Mouse (Mus musculus) limb, embryonic 14.5 days (tissue): ENCODE data around the gene Mcoln3. TPM values are rescaled to one million over a fixed set of nuclear protein-coding genes. Genes with fewer than 3 reads are reported as not detected.

Experiments
- ATAC-seq: fragments of 200-750 bp; cut with Nextera tagmentation; 2 replicates; pipeline ENCODE4 v1.8.0; 2017; ENCODE audit warnings: low read depth, moderate number of reproducible peaks, moderate TSS enrichment; ENCODE audit not compliant: low FRiP score
- DNase-seq: peaks from one replicate; pipeline ENCODE4 v3.0.0-alpha.2; 2015; ENCODE audit warnings: low spot score
- H3K27ac ChIP-seq: fragments of 300-500 bp; sonication (generic); replicated peaks from 2 replicates; pipeline ENCODE4 v1.5.1; 2014; ENCODE audit warnings: low read depth, mild to moderate bottlenecking, low read length, moderate library complexity, mixed read lengths
- H3K27me3 ChIP-seq: fragments of 300-500 bp; sonication (generic); 2 replicates; pipeline ENCODE4 v1.6.1; 2014; ENCODE audit warnings: low read length, mixed read lengths; ENCODE audit not compliant: control insufficient read depth, insufficient read depth
- H3K36me3 ChIP-seq: fragments of 300-500 bp; sonication (generic); 2 replicates; pipeline ENCODE4 v1.6.1; 2014; ENCODE audit warnings: mild to moderate bottlenecking, low read length, moderate library complexity, mixed read lengths; ENCODE audit not compliant: control insufficient read depth, insufficient read depth
- H3K4me1 ChIP-seq: fragments of 300-500 bp; sonication (generic); 2 replicates; pipeline ENCODE4 v1.6.1; 2014; ENCODE audit warnings: antibody characterized with exemption, low read length, mixed read lengths; ENCODE audit not compliant: control insufficient read depth, insufficient read depth
- H3K4me2 ChIP-seq: fragments of 300-500 bp; sonication (generic); replicated peaks from 2 replicates; pipeline ENCODE4 v1.6.1; 2014; ENCODE audit warnings: low read depth, mild to moderate bottlenecking, low read length, moderate library complexity; ENCODE audit not compliant: severe bottlenecking
- H3K4me3 ChIP-seq: fragments of 300-500 bp; sonication (generic); replicated peaks from 2 replicates; pipeline ENCODE4 v1.5.1; 2014; ENCODE audit warnings: low read length
- H3K9ac ChIP-seq: fragments of 300-500 bp; sonication (generic); 2 replicates; pipeline ENCODE4 v1.6.1; 2014; ENCODE audit warnings: mild to moderate bottlenecking, low read depth, low read length, moderate library complexity; ENCODE audit not compliant: severe bottlenecking
- H3K9me3 ChIP-seq: fragments of 300-500 bp; sonication (generic); 2 replicates; pipeline ENCODE4 v1.6.1; 2016; ENCODE audit warnings: low read length; ENCODE audit not compliant: control insufficient read depth
- POLR2A ChIP-seq: fragments of 200-500 bp; IDR thresholded peaks from 2 replicates; pipeline ENCODE4 v1.8.0; 2012; ENCODE audit warnings: inconsistent platforms, mild to moderate bottlenecking, moderate library complexity, borderline replicate concordance; ENCODE audit not compliant: insufficient read depth, insufficient read length; ENCODE audit errors: extremely low read depth
- WGBS: fragments of 180-500 bp; shearing (Covaris S2); extraction: QIAGEN DNeasy Blood & Tissue Kit; methylation state at CpG from one replicate; pipeline ENCODE4 v1.1.7; 2014; 5-methylcytosine and 5-hydroxymethylcytosine counted together
- polyA plus RNA-seq, 2 experiments: library from polyadenylated mRNA; depleted of rRNA in 1 of 2; stranded (reverse) in 1 of 2; unstranded in 1 of 2; fragments of >200 nt; fragmentation: Nextera tagmentation in 1 of 2; extraction: Ambion mirVana in 1 of 2; gene quantifications; 2 replicates each; pipeline versions ENCODE4 v1.2.1 to v1.2.3; 2012 to 2014

The Mcoln3 gene
- polyA plus RNA-seq, 2 experiments: 1.9 to 2.0 TPM

- no peak for ATAC-seq
- 89% methylated on average over 10 of the region's 10 CpGs for WGBS
- Histone ChIP-seq H3K9me3 (no peaks in the 10 kb centered on the region), H3K4me1 (peaks cover 8% of the 10 kb centered on the region; the same call in 1 of the 2 replicates), H3K36me3 (no peaks in the 10 kb centered on the region), H3K4me2 (no peak overlapping the region), H3K9ac (no peak overlapping the region), H3K4me3 (no peak overlapping the region), H3K27me3 (0 out of 2 replicates have a peak, but pooled peaks cover 4% of the 10 kb centered on the region), H3K27ac (no peak overlapping the region)
- no peak for TF ChIP-seq POLR2A
- no peak for DNase-seq
These were observed 34.1 kb downstream of the Mcoln3 start for GRCm38 (mm10) chr3:146151328-146151727.

- Histone ChIP-seq H3K4me1 (peaks cover 8% of the 10 kb centered on the region; the same call in 1 of the 2 replicates), H3K9ac (no peak overlapping the region), H3K27ac (no peak overlapping the region), H3K27me3 (0 out of 2 replicates have a peak, but pooled peaks cover 4% of the 10 kb centered on the region), H3K4me3 (no peak overlapping the region), H3K4me2 (no peak overlapping the region), H3K9me3 (no peaks in the 10 kb centered on the region), H3K36me3 (no peaks in the 10 kb centered on the region)
- TF ChIP-seq POLR2A: no peak
- ATAC-seq: no peak
- WGBS: 84% methylated on average over 8 of the region's 8 CpGs
- DNase-seq: no peak
These were observed 34.5 kb downstream of the Mcoln3 start for GRCm38 (mm10) chr3:146151755-146152154.

GRCm38 (mm10) chr3:146152348-146152747 is 35.1 kb downstream of the Mcoln3 start:
- no peak overlapping the region for H3K27ac ChIP-seq
- ATAC-seq (no peak), DNase-seq (no peak)
- peaks cover 8% of the 10 kb centered on the region; the same call in 1 of the 2 replicates for H3K4me1 ChIP-seq
- 66% methylated on average over 8 of the region's 8 CpGs for WGBS
- H3K9me3 ChIP-seq: no peaks in the 10 kb centered on the region
- H3K27me3 ChIP-seq: 0 out of 2 replicates have a peak, but pooled peaks cover 4% of the 10 kb centered on the region
- H3K4me3 ChIP-seq: no peak overlapping the region
- H3K36me3 ChIP-seq: no peaks in the 10 kb centered on the region
- no peak overlapping the region for H3K4me2 ChIP-seq
- TF ChIP-seq POLR2A: no peak
- H3K9ac ChIP-seq: no peak overlapping the region

- Histone ChIP-seq H3K9me3 (no peaks in the 10 kb centered on the region), H3K4me3 (no peak overlapping the region), H3K36me3 (no peaks in the 10 kb centered on the region), H3K4me2 (no peak overlapping the region), H3K27ac (no peak overlapping the region), H3K27me3 (0 out of 2 replicates have a peak, but pooled peaks cover 4% of the 10 kb centered on the region), H3K9ac (no peak overlapping the region), H3K4me1 (peaks cover 8% of the 10 kb centered on the region; the same call in 1 of the 2 replicates)
- WGBS: 73% methylated on average over 2 of the region's 2 CpGs
- no peak for TF ChIP-seq POLR2A
- DNase-seq (no peak), ATAC-seq (no peak)
These were observed 35.7 kb downstream of the Mcoln3 start for GRCm38 (mm10) chr3:146152913-146153312.

GRCm38 (mm10) chr3:146153862-146154611 is 36.8 kb downstream of the Mcoln3 start:
- Histone ChIP-seq H3K4me1 (peaks cover 8% of the 10 kb centered on the region; the same call in 1 of the 2 replicates), H3K4me3 (no peak overlapping the region), H3K27me3 (0 out of 2 replicates have a peak, but pooled peaks cover 4% of the 10 kb centered on the region), H3K9me3 (no peaks in the 10 kb centered on the region), H3K4me2 (no peak overlapping the region), H3K27ac (no peak overlapping the region), H3K9ac (no peak overlapping the region), H3K36me3 (no peaks in the 10 kb centered on the region)
- ATAC-seq (peak; percentile 38; the same call in 1 of the 2 replicates), DNase-seq (no peak)
- TF ChIP-seq POLR2A: no peak
- WGBS: 29% methylated on average over 12 of the region's 12 CpGs
